Mouse (Mus musculus): ENCODE data around the gene Mink1. TPM values are rescaled to one million over a fixed set of nuclear protein-coding genes. Genes with fewer than 3 reads are reported as not detected.

Gene Mink1
- polyA plus RNA-seq, 1 experiment from 2014 or later: 8.5 TPM

DNA sequence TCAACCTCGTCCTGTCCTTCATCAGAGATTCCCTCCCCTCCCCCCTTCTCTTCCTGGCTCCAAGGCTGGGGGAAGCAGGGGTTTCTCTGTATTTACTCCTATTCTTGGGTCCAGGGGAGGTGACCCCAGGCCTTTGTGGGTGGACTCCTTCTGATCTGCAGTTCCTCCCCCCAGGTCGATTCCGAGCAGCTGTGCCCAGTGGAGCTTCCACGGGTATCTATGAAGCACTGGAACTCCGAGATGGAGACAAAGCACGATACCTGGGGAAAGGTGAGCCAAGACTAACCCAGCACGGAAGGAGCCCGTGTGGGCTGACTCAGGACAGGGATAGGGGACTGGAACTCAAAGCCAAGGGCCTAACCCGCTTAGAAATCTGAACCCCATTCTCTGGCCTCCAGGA, 95.3 kb downstream of the Mink1 start:
- no peak for ATAC-seq (ENCODE audit: low FRiP score, low TSS enrichment)
- TF ChIP-seq EP300 (optimal IDR thresholded peaks at IDR 0.05): no peak
- no peak for TF ChIP-seq CTCF (IDR thresholded peaks at IDR 0.05; ENCODE audit: low read depth)
- WGBS: 60% methylated on average over 9 of the region's 9 CpGs

GRCm38 (mm10) chr11:70658521-70658920, 95.8 kb downstream of the Mink1 start:
- 82% methylated on average over 5 of the region's 5 CpGs for WGBS
- no peaks in the 10 kb centered on the region for H3K9me3 ChIP-seq (ENCODE audit: control insufficient read depth, low read length)
- peaks cover 4% of the 10 kb centered on the region for H3K36me3 ChIP-seq (ENCODE audit: control insufficient read depth, insufficient read depth, low read length)
- H3K4me2 ChIP-seq (replicated peaks; ENCODE audit: low read depth): no peak overlapping the region
- H3K9ac ChIP-seq (ENCODE audit: low read length): no peak overlapping the region
- H3K4me1 ChIP-seq (replicated peaks; ENCODE audit: control insufficient read depth, insufficient read depth): peaks cover 5% of the 10 kb centered on the region; the same call in 1 of the 2 replicates
- no peak overlapping the region for H3K27ac ChIP-seq (replicated peaks)
- TF ChIP-seq EP300 (optimal IDR thresholded peaks at IDR 0.05) (no peak), CTCF (IDR thresholded peaks at IDR 0.05; ENCODE audit: low read depth) (no peak)
- no peak for DNase-seq (ENCODE audit: low spot score)
- H3K4me3 ChIP-seq (ENCODE audit: low read depth, low read length): no peak overlapping the region
- H3K27me3 ChIP-seq (ENCODE audit: control insufficient read depth, insufficient read depth, low read length): no peaks in the 10 kb centered on the region
- ATAC-seq (ENCODE audit: low FRiP score, low TSS enrichment): no peak

More for the DNA sequence above, 95.3 kb downstream of the Mink1 start:
- Histone ChIP-seq H3K4me1 (replicated peaks; ENCODE audit: control insufficient read depth, insufficient read depth) (peaks cover 5% of the 10 kb centered on the region; the same call in 1 of the 2 replicates), H3K9ac (ENCODE audit: low read length) (no peak overlapping the region), H3K4me2 (replicated peaks; ENCODE audit: low read depth) (no peak overlapping the region), H3K9me3 (ENCODE audit: control insufficient read depth, low read length) (no peaks in the 10 kb centered on the region), H3K36me3 (ENCODE audit: control insufficient read depth, insufficient read depth, low read length) (peaks cover 3% of the 10 kb centered on the region), H3K27me3 (ENCODE audit: control insufficient read depth, insufficient read depth, low read length) (no peaks in the 10 kb centered on the region), H3K27ac (replicated peaks) (no peak overlapping the region), H3K4me3 (ENCODE audit: low read depth, low read length) (no peak overlapping the region)
- DNase-seq (ENCODE audit: low spot score): no peak

- H3K9me3 ChIP-seq (ENCODE audit: control insufficient read depth, low read length): no peaks in the 10 kb centered on the region
- H3K27me3 ChIP-seq (ENCODE audit: control insufficient read depth, insufficient read depth, low read length): no peaks in the 10 kb centered on the region
- ATAC-seq (ENCODE audit: low FRiP score, low TSS enrichment) (no peak), DNase-seq (ENCODE audit: low spot score) (no peak)
- no peak overlapping the region for H3K4me2 ChIP-seq (replicated peaks; ENCODE audit: low read depth)
- H3K36me3 ChIP-seq (ENCODE audit: control insufficient read depth, insufficient read depth, low read length): peaks cover 8% of the 10 kb centered on the region
- H3K4me1 ChIP-seq (replicated peaks; ENCODE audit: control insufficient read depth, insufficient read depth): peaks cover 5% of the 10 kb centered on the region; the same call in 1 of the 2 replicates
- TF ChIP-seq EP300 (optimal IDR thresholded peaks at IDR 0.05): no peak
- no peak for TF ChIP-seq CTCF (IDR thresholded peaks at IDR 0.05; ENCODE audit: low read depth)
- H3K27ac ChIP-seq (replicated peaks): no peak overlapping the region
- WGBS: 61% methylated on average over 8 of the region's 8 CpGs
- no peak overlapping the region for H3K9ac ChIP-seq (ENCODE audit: low read length)
- H3K4me3 ChIP-seq (ENCODE audit: low read depth, low read length): no peak overlapping the region
These were observed 96.3 kb downstream of the Mink1 start for GRCm38 (mm10) chr11:70658942-70659341.

- Histone ChIP-seq H3K9ac (ENCODE audit: low read length) (no peak overlapping the region), H3K4me3 (ENCODE audit: low read depth, low read length) (no peak overlapping the region), H3K27ac (replicated peaks) (no peak overlapping the region), H3K4me2 (replicated peaks; ENCODE audit: low read depth) (no peak overlapping the region), H3K4me1 (replicated peaks; ENCODE audit: control insufficient read depth, insufficient read depth) (peaks cover 5% of the 10 kb centered on the region; the same call in 1 of the 2 replicates), H3K36me3 (ENCODE audit: control insufficient read depth, insufficient read depth, low read length) (peaks cover 14% of the 10 kb centered on the region), H3K27me3 (ENCODE audit: control insufficient read depth, insufficient read depth, low read length) (no peaks in the 10 kb centered on the region), H3K9me3 (ENCODE audit: control insufficient read depth, low read length) (no peaks in the 10 kb centered on the region)
- DNase-seq (ENCODE audit: low spot score): no peak
- WGBS: 81% methylated on average over 8 of the region's 8 CpGs
- ATAC-seq (ENCODE audit: low FRiP score, low TSS enrichment): no peak
- TF ChIP-seq EP300 (optimal IDR thresholded peaks at IDR 0.05): no peak
- TF ChIP-seq CTCF (IDR thresholded peaks at IDR 0.05; ENCODE audit: low read depth): no peak
These were observed 97.9 kb downstream of the Mink1 start for GRCm38 (mm10) chr11:70660571-70660970.

- no peak overlapping the region for H3K27ac ChIP-seq (replicated peaks)
- no peaks in the 10 kb centered on the region for H3K9me3 ChIP-seq (ENCODE audit: control insufficient read depth, low read length)
- H3K36me3 ChIP-seq (ENCODE audit: control insufficient read depth, insufficient read depth, low read length): peaks cover 17% of the 10 kb centered on the region
- no peak overlapping the region for H3K4me3 ChIP-seq (ENCODE audit: low read depth, low read length)
- TF ChIP-seq CTCF (IDR thresholded peaks at IDR 0.05; ENCODE audit: low read depth) (no peak), EP300 (optimal IDR thresholded peaks at IDR 0.05) (no peak)
- 90% methylated on average over 8 of the region's 8 CpGs for WGBS
- no peak overlapping the region for H3K9ac ChIP-seq (ENCODE audit: low read length)
- 0 out of 2 replicates have a peak, but pooled peaks cover 4% of the 10 kb centered on the region for H3K4me1 ChIP-seq (replicated peaks; ENCODE audit: control insufficient read depth, insufficient read depth)
- no peak for DNase-seq (ENCODE audit: low spot score)
- ATAC-seq (ENCODE audit: low FRiP score, low TSS enrichment): no peak
- H3K4me2 ChIP-seq (replicated peaks; ENCODE audit: low read depth): no peak overlapping the region
- no peaks in the 10 kb centered on the region for H3K27me3 ChIP-seq (ENCODE audit: control insufficient read depth, insufficient read depth, low read length)
These were observed 100.4 kb downstream of the Mink1 start for GRCm38 (mm10) chr11:70663101-70663500.

DNA sequence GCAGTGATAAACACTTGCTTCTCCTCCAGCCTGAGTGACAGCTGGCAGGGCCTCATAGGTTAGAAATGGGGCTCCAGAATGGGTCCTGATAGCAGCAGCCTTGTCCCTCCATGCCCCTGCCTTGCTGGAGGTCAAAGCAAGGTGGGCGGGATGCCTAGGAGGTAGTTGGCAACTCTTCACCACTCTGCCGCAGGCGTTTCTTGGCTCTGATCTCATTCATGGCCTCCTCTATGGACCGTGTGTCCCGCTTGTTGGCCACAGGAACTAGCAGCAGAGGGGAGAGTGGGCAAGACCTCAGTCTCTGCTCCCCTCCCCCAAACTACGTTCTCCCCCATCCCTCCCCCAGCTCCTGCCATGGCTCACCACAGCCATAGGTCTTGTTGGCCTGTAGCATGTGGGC, 101.3 kb downstream of the Mink1 start:
- ATAC-seq (ENCODE audit: low FRiP score, low TSS enrichment): no peak
- no peak overlapping the region for H3K4me2 ChIP-seq (replicated peaks; ENCODE audit: low read depth)
- H3K27ac ChIP-seq (replicated peaks): no peak overlapping the region
- 0 out of 2 replicates have a peak, but pooled peaks cover 4% of the 10 kb centered on the region for H3K4me1 ChIP-seq (replicated peaks; ENCODE audit: control insufficient read depth, insufficient read depth)
- no peaks in the 10 kb centered on the region for H3K27me3 ChIP-seq (ENCODE audit: control insufficient read depth, insufficient read depth, low read length)
- no peak overlapping the region for H3K4me3 ChIP-seq (ENCODE audit: low read depth, low read length)
- H3K9ac ChIP-seq (ENCODE audit: low read length): no peak overlapping the region
- WGBS: 91% methylated on average over 6 of the region's 6 CpGs
- no peak for DNase-seq (ENCODE audit: low spot score)
- TF ChIP-seq CTCF (IDR thresholded peaks at IDR 0.05; ENCODE audit: low read depth) (no peak), EP300 (optimal IDR thresholded peaks at IDR 0.05) (no peak)
- no peaks in the 10 kb centered on the region for H3K9me3 ChIP-seq (ENCODE audit: control insufficient read depth, low read length)
- peaks cover 17% of the 10 kb centered on the region for H3K36me3 ChIP-seq (ENCODE audit: control insufficient read depth, insufficient read depth, low read length)

Other genes starting within 250 kb of the Mink1 start
- gene Alox12e, start 240.3 kb upstream of the Mink1 start, polyA plus RNA-seq (2015; fragmentation: Nextera tagmentation; extraction: Ambion mirVana): 0.05 and 0.17 TPM in 2 replicates
- 3.2 and 12.3 TPM in 2 replicates for gene Alox15, start 210.8 kb upstream of the Mink1 start, polyA plus RNA-seq (2015; fragmentation: Nextera tagmentation; extraction: Ambion mirVana)
- 10.4 and 10.8 TPM in 2 replicates for gene Pelp1, start 152.8 kb upstream of the Mink1 start, polyA plus RNA-seq (2015; fragmentation: Nextera tagmentation; extraction: Ambion mirVana)
- 9.0 and 9.5 TPM in 2 replicates for gene Arrb2, start 130.2 kb upstream of the Mink1 start, polyA plus RNA-seq (2015; fragmentation: Nextera tagmentation; extraction: Ambion mirVana)
- 27.4 and 28.6 TPM in 2 replicates for gene Med11, start 111.0 kb upstream of the Mink1 start, polyA plus RNA-seq (2015; fragmentation: Nextera tagmentation; extraction: Ambion mirVana)
- gene Zmynd15, start 103.4 kb upstream of the Mink1 start, polyA plus RNA-seq (2015; fragmentation: Nextera tagmentation; extraction: Ambion mirVana): 0.62 and 0.86 TPM in 2 replicates
- gene Cxcl16, start 102.9 kb upstream of the Mink1 start, polyA plus RNA-seq (2015; fragmentation: Nextera tagmentation; extraction: Ambion mirVana): 15.8 and 18.1 TPM in 2 replicates
- 91.8 and 104 TPM in 2 replicates for gene Tm4sf5, start 57.6 kb upstream of the Mink1 start, polyA plus RNA-seq (2015; fragmentation: Nextera tagmentation; extraction: Ambion mirVana)
- gene Vmo1, start 48.3 kb upstream of the Mink1 start, polyA plus RNA-seq (2015; fragmentation: Nextera tagmentation; extraction: Ambion mirVana): 0.15 and 0.36 TPM in 2 replicates
- gene Gltpd2, start 43.7 kb upstream of the Mink1 start, polyA plus RNA-seq (2015; fragmentation: Nextera tagmentation; extraction: Ambion mirVana): 0.32 and 0.40 TPM in 2 replicates
- 516 and 537 TPM in 2 replicates for gene Psmb6, start 37.5 kb upstream of the Mink1 start, polyA plus RNA-seq (2015; fragmentation: Nextera tagmentation; extraction: Ambion mirVana)
- not detected in 2 replicates for gene Gm40193, start 29.9 kb upstream of the Mink1 start, polyA plus RNA-seq (2015; fragmentation: Nextera tagmentation; extraction: Ambion mirVana)
- 16.2 and 17.7 TPM in 2 replicates for gene Pld2, start 22.8 kb upstream of the Mink1 start, polyA plus RNA-seq (2015; fragmentation: Nextera tagmentation; extraction: Ambion mirVana)
- gene 4930544D05Rik, start 53.0 kb downstream of the Mink1 start, polyA plus RNA-seq (2015; fragmentation: Nextera tagmentation; extraction: Ambion mirVana): not detected in 2 replicates
- not detected in 2 replicates for gene Chrne, start 56.3 kb downstream of the Mink1 start, polyA plus RNA-seq (2015; fragmentation: Nextera tagmentation; extraction: Ambion mirVana)
- gene Gp1ba, start 76.2 kb downstream of the Mink1 start, polyA plus RNA-seq (2015; fragmentation: Nextera tagmentation; extraction: Ambion mirVana): 0.06 and 0.07 TPM in 2 replicates
- gene Rnf167, start 84.4 kb downstream of the Mink1 start, polyA plus RNA-seq (2015; fragmentation: Nextera tagmentation; extraction: Ambion mirVana): 62.8 and 70.5 TPM in 2 replicates
- 120 and 121 TPM in 2 replicates for gene Slc25a11, start 84.6 kb downstream of the Mink1 start, polyA plus RNA-seq (2015; fragmentation: Nextera tagmentation; extraction: Ambion mirVana)
- 1,446 and 1,550 TPM in 2 replicates for gene Pfn1, start 91.8 kb downstream of the Mink1 start, polyA plus RNA-seq (2015; fragmentation: Nextera tagmentation; extraction: Ambion mirVana)
- 9.6 and 10.8 TPM in 2 replicates for gene Eno3, start 94.3 kb downstream of the Mink1 start, polyA plus RNA-seq (2015; fragmentation: Nextera tagmentation; extraction: Ambion mirVana)
- 77.7 and 79.4 TPM in 2 replicates for gene Spag7, start 106.5 kb downstream of the Mink1 start, polyA plus RNA-seq (2015; fragmentation: Nextera tagmentation; extraction: Ambion mirVana)
- gene Camta2, start 125.2 kb downstream of the Mink1 start, polyA plus RNA-seq (2015; fragmentation: Nextera tagmentation; extraction: Ambion mirVana): 6.5 and 7.9 TPM in 2 replicates
- 1.6 and 2.1 TPM in 2 replicates for gene Inca1, start 137.3 kb downstream of the Mink1 start, polyA plus RNA-seq (2015; fragmentation: Nextera tagmentation; extraction: Ambion mirVana)
- gene Kif1c, start 137.7 kb downstream of the Mink1 start, polyA plus RNA-seq (2015; fragmentation: Nextera tagmentation; extraction: Ambion mirVana): 4.7 TPM in 2 replicates
- 3.4 and 3.8 TPM in 2 replicates for gene Zfp3, start 201.3 kb downstream of the Mink1 start, polyA plus RNA-seq (2015; fragmentation: Nextera tagmentation; extraction: Ambion mirVana)
- 0.57 and 0.63 TPM in 2 replicates for gene Scimp, start 249.7 kb downstream of the Mink1 start, polyA plus RNA-seq (2015; fragmentation: Nextera tagmentation; extraction: Ambion mirVana)